Mouse (Mus musculus): ENCODE measurements at regions not wholly inside any gene's neighbourhood (a gene's known extent, or its start where the extent isn't known, plus 50 kb on each side); places are given as distances from the start of the nearest gene placed in this dataset.
A peak's percentile ranks its signal among the peaks of the same experiment; 100 is the strongest.

GRCm38 (mm10) chr16:54991595-54992240 lies 306.1 kb downstream of the Zpld1 start:
- Histone ChIP-seq H3K27me3 (ENCODE audit: control insufficient read depth, insufficient read depth, low read length) (no peaks in the 10 kb centered on the region), H3K36me3 (replicated peaks; ENCODE audit: control insufficient read depth, insufficient read depth, low read length) (no peaks in the 10 kb centered on the region), H3K4me1 (ENCODE audit: control insufficient read depth, insufficient read depth) (no peaks in the 10 kb centered on the region), H3K9ac (replicated peaks; ENCODE audit: low read depth, low read length) (no peak overlapping the region), H3K27ac (ENCODE audit: low read depth) (no peak overlapping the region), H3K9me3 (replicated peaks; ENCODE audit: control insufficient read depth, low read length) (no peaks in the 10 kb centered on the region), H3K4me3 (ENCODE audit: low read depth, low read length) (no peak overlapping the region), H3K4me2 (ENCODE audit: low read depth, low read length) (no peak overlapping the region)
- DNase-seq (ENCODE audit: low spot score), result no peak
- TF ChIP-seq EP300 (IDR thresholded peaks at IDR 0.05; ENCODE audit: low read depth) (no peak), CTCF (IDR thresholded peaks at IDR 0.05; ENCODE audit: low read depth) (no peak)
- 49% methylated on average over 4 of the region's 4 CpGs for WGBS
- no peak for ATAC-seq (ENCODE audit: insufficient read depth, low read depth)

- DNase-seq (ENCODE audit: low spot score) (peak; percentile 28), ATAC-seq (ENCODE audit: insufficient read depth, low read depth) (no peak)
- Histone ChIP-seq H3K9ac (replicated peaks; ENCODE audit: low read depth, low read length) (no peak overlapping the region), H3K4me3 (ENCODE audit: low read depth, low read length) (peak overlapping the region; percentile 9; the same call in 1 of the 2 replicates), H3K27ac (ENCODE audit: low read depth) (no peak overlapping the region), H3K27me3 (ENCODE audit: control insufficient read depth, insufficient read depth, low read length) (no peaks in the 10 kb centered on the region), H3K4me1 (ENCODE audit: control insufficient read depth, insufficient read depth) (no peaks in the 10 kb centered on the region), H3K36me3 (replicated peaks; ENCODE audit: control insufficient read depth, insufficient read depth, low read length) (no peaks in the 10 kb centered on the region), H3K4me2 (ENCODE audit: low read depth, low read length) (peak overlapping the region; percentile 44), H3K9me3 (replicated peaks; ENCODE audit: control insufficient read depth, low read length) (no peaks in the 10 kb centered on the region)
- 3% methylated on average over 9 of the region's 9 CpGs for WGBS
- no peak for TF ChIP-seq EP300 (IDR thresholded peaks at IDR 0.05; ENCODE audit: low read depth)
- peak; percentile 78 for TF ChIP-seq CTCF (IDR thresholded peaks at IDR 0.05; ENCODE audit: low read depth)
Observed at GRCm38 (mm10) chr16:54983759-54984218, 314.0 kb downstream of the Zpld1 start.

- ATAC-seq (ENCODE audit: insufficient read depth, low read depth) (no peak), DNase-seq (ENCODE audit: low spot score) (no peak)
- Histone ChIP-seq H3K27me3 (ENCODE audit: control insufficient read depth, insufficient read depth, low read length) (no peaks in the 10 kb centered on the region), H3K9ac (replicated peaks; ENCODE audit: low read depth, low read length) (no peak overlapping the region), H3K4me2 (ENCODE audit: low read depth, low read length) (no peak overlapping the region), H3K4me3 (ENCODE audit: low read depth, low read length) (no peak overlapping the region), H3K9me3 (replicated peaks; ENCODE audit: control insufficient read depth, low read length) (no peaks in the 10 kb centered on the region), H3K36me3 (replicated peaks; ENCODE audit: control insufficient read depth, insufficient read depth, low read length) (no peaks in the 10 kb centered on the region), H3K27ac (ENCODE audit: low read depth) (no peak overlapping the region), H3K4me1 (ENCODE audit: control insufficient read depth, insufficient read depth) (no peaks in the 10 kb centered on the region)
- 54% methylated on average over 6 of the region's 6 CpGs for WGBS
- TF ChIP-seq CTCF (IDR thresholded peaks at IDR 0.05; ENCODE audit: low read depth) (no peak), EP300 (IDR thresholded peaks at IDR 0.05; ENCODE audit: low read depth) (no peak)
Observed at GRCm38 (mm10) chr16:54970356-54970755, 327.4 kb downstream of the Zpld1 start.

GRCm38 (mm10) chr16:54943808-54944315 lies 353.9 kb downstream of the Zpld1 start:
- Histone ChIP-seq H3K36me3 (replicated peaks; ENCODE audit: control insufficient read depth, insufficient read depth, low read length) (no peaks in the 10 kb centered on the region), H3K4me2 (ENCODE audit: low read depth, low read length) (no peak overlapping the region), H3K9me3 (replicated peaks; ENCODE audit: control insufficient read depth, low read length) (no peaks in the 10 kb centered on the region), H3K27ac (ENCODE audit: low read depth) (no peak overlapping the region), H3K27me3 (ENCODE audit: control insufficient read depth, insufficient read depth, low read length) (no peaks in the 10 kb centered on the region), H3K9ac (replicated peaks; ENCODE audit: low read depth, low read length) (no peak overlapping the region), H3K4me3 (ENCODE audit: low read depth, low read length) (no peak overlapping the region), H3K4me1 (ENCODE audit: control insufficient read depth, insufficient read depth) (no peaks in the 10 kb centered on the region)
- TF ChIP-seq CTCF (IDR thresholded peaks at IDR 0.05; ENCODE audit: low read depth) (no peak), EP300 (IDR thresholded peaks at IDR 0.05; ENCODE audit: low read depth) (no peak)
- DNase-seq (ENCODE audit: low spot score) (no peak), ATAC-seq (ENCODE audit: insufficient read depth, low read depth) (no peak)
- WGBS, result 83% methylated on average over 7 of the region's 7 CpGs

- ATAC-seq (ENCODE audit: insufficient read depth, low read depth) (no peak), DNase-seq (ENCODE audit: low spot score) (no peak)
- Histone ChIP-seq H3K4me3 (ENCODE audit: low read depth, low read length) (no peak overlapping the region), H3K36me3 (replicated peaks; ENCODE audit: control insufficient read depth, insufficient read depth, low read length) (no peaks in the 10 kb centered on the region), H3K27me3 (ENCODE audit: control insufficient read depth, insufficient read depth, low read length) (no peaks in the 10 kb centered on the region), H3K4me1 (ENCODE audit: control insufficient read depth, insufficient read depth) (no peaks in the 10 kb centered on the region), H3K27ac (ENCODE audit: low read depth) (no peak overlapping the region), H3K9me3 (replicated peaks; ENCODE audit: control insufficient read depth, low read length) (peaks cover 6% of the 10 kb centered on the region; the same call in 1 of the 2 replicates), H3K4me2 (ENCODE audit: low read depth, low read length) (no peak overlapping the region), H3K9ac (replicated peaks; ENCODE audit: low read depth, low read length) (no peak overlapping the region)
- 62% methylated on average over 3 of the region's 3 CpGs for WGBS
- TF ChIP-seq EP300 (IDR thresholded peaks at IDR 0.05; ENCODE audit: low read depth) (no peak), CTCF (IDR thresholded peaks at IDR 0.05; ENCODE audit: low read depth) (no peak)
Observed at GRCm38 (mm10) chr16:54928259-54928658, 369.5 kb downstream of the Zpld1 start.

GRCm38 (mm10) chr16:54902911-54903310 lies 394.9 kb downstream of the Zpld1 start:
- H3K27me3 ChIP-seq (ENCODE audit: control insufficient read depth, insufficient read depth, low read length), result no peaks in the 10 kb centered on the region
- no peak overlapping the region for H3K4me3 ChIP-seq (ENCODE audit: low read depth, low read length)
- no peaks in the 10 kb centered on the region for H3K4me1 ChIP-seq (ENCODE audit: control insufficient read depth, insufficient read depth)
- no peak overlapping the region for H3K4me2 ChIP-seq (ENCODE audit: low read depth, low read length)
- H3K9me3 ChIP-seq (replicated peaks; ENCODE audit: control insufficient read depth, low read length), result no peaks in the 10 kb centered on the region
- no peak for ATAC-seq (ENCODE audit: insufficient read depth, low read depth)
- no peak for TF ChIP-seq EP300 (IDR thresholded peaks at IDR 0.05; ENCODE audit: low read depth)
- TF ChIP-seq CTCF (IDR thresholded peaks at IDR 0.05; ENCODE audit: low read depth), result no peak
- no peak for DNase-seq (ENCODE audit: low spot score)
- 83% methylated on average over 4 of the region's 4 CpGs for WGBS
- no peak overlapping the region for H3K27ac ChIP-seq (ENCODE audit: low read depth)
- no peak overlapping the region for H3K9ac ChIP-seq (replicated peaks; ENCODE audit: low read depth, low read length)
- H3K36me3 ChIP-seq (replicated peaks; ENCODE audit: control insufficient read depth, insufficient read depth, low read length), result no peaks in the 10 kb centered on the region
